Mouse (Mus musculus): ENCODE data around the gene Loxl3. TPM values are rescaled to one million over a fixed set of nuclear protein-coding genes. Genes with fewer than 3 reads are reported as not detected.

Loxl3 gene
- polyA plus RNA-seq, 1 experiment = 0.01 TPM

GRCm38 (mm10) chr6:83034463-83035055 is 586 bp downstream of the Loxl3 start:
- peaks cover 25% of the 10 kb centered on the region for H3K27me3 ChIP-seq (ENCODE audit: control insufficient read depth)
- H3K36me3 ChIP-seq (ENCODE audit: control insufficient read depth) = peaks cover 32% of the 10 kb centered on the region
- H3K4me3 ChIP-seq (replicated peaks) = peak overlapping the region; percentile 74
- peaks cover 88% of the 10 kb centered on the region for H3K4me1 ChIP-seq (ENCODE audit: control insufficient read depth)
- no peaks in the 10 kb centered on the region for H3K9me3 ChIP-seq (ENCODE audit: control insufficient read depth, low read length)
- TF ChIP-seq GATA1 (IDR thresholded peaks at IDR 0.05; ENCODE audit: low read length) (no peak), TAL1 (IDR thresholded peaks at IDR 0.05; ENCODE audit: low read length) (no peak)

GRCm38 (mm10) chr6:83037188-83037587 is 3.2 kb downstream of the Loxl3 start:
- H3K9me3 ChIP-seq (ENCODE audit: control insufficient read depth, low read length) = no peaks in the 10 kb centered on the region
- H3K36me3 ChIP-seq (ENCODE audit: control insufficient read depth) = peaks cover 5% of the 10 kb centered on the region
- peaks cover 22% of the 10 kb centered on the region for H3K27me3 ChIP-seq (ENCODE audit: control insufficient read depth)
- TF ChIP-seq GATA1 (IDR thresholded peaks at IDR 0.05; ENCODE audit: low read length) (no peak), TAL1 (IDR thresholded peaks at IDR 0.05; ENCODE audit: low read length) (no peak)
- H3K4me1 ChIP-seq (ENCODE audit: control insufficient read depth) = peaks cover 85% of the 10 kb centered on the region
- no peak overlapping the region for H3K4me3 ChIP-seq (replicated peaks)

DNA sequence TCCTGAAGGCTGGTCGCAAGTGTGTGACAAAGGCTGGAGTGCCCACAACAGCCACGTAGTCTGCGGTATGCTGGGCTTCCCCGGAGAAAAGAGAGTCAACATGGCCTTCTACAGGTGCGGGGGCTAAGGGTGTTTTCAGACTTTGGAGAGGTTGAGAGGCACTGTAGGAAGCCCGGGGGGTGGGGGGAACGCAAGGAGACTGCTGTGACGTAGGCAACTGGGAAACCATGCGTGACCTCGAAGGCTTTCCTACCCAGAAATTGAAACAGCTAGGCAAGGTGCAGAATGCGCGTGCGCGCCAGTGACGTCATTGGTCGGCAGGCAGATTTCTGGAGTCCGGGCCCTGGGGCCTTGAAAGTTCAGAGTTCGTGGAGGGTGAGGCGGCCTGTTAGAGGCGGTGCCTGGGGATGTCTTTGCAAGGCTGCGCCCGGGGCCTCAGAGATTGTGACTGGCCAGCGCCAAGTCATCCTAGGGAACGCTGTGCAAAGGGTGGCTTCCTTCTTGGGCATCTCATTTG is 4.6 kb downstream of the Loxl3 start:
- Histone ChIP-seq H3K4me3 (replicated peaks) (peak overlapping the region; percentile 37), H3K27me3 (ENCODE audit: control insufficient read depth) (peaks cover 22% of the 10 kb centered on the region), H3K9me3 (ENCODE audit: control insufficient read depth, low read length) (no peaks in the 10 kb centered on the region), H3K36me3 (ENCODE audit: control insufficient read depth) (no peaks in the 10 kb centered on the region), H3K4me1 (ENCODE audit: control insufficient read depth) (peaks cover 82% of the 10 kb centered on the region)
- TF ChIP-seq GATA1 (IDR thresholded peaks at IDR 0.05; ENCODE audit: low read length) = peak; percentile 30; the same call in 1 of the 2 replicates
- TF ChIP-seq TAL1 (IDR thresholded peaks at IDR 0.05; ENCODE audit: low read length) = 0 out of 3 replicates have a peak, but pooled peaks have one; percentile 35

GRCm38 (mm10) chr6:83040601-83041000 is 6.6 kb downstream of the Loxl3 start:
- Histone ChIP-seq H3K36me3 (ENCODE audit: control insufficient read depth) (no peaks in the 10 kb centered on the region), H3K4me1 (ENCODE audit: control insufficient read depth) (peaks cover 73% of the 10 kb centered on the region)

GRCm38 (mm10) chr6:83043561-83043960 is 9.6 kb downstream of the Loxl3 start:
- Histone ChIP-seq H3K4me3 (replicated peaks) (no peak overlapping the region), H3K27me3 (ENCODE audit: control insufficient read depth) (peaks cover 2% of the 10 kb centered on the region), H3K36me3 (ENCODE audit: control insufficient read depth) (peaks cover 1% of the 10 kb centered on the region; the same call in 1 of the 2 replicates), H3K4me1 (ENCODE audit: control insufficient read depth) (peaks cover 67% of the 10 kb centered on the region), H3K9me3 (ENCODE audit: control insufficient read depth, low read length) (no peaks in the 10 kb centered on the region)
- TF ChIP-seq TAL1 (IDR thresholded peaks at IDR 0.05; ENCODE audit: low read length) = no peak
- no peak for TF ChIP-seq GATA1 (IDR thresholded peaks at IDR 0.05; ENCODE audit: low read length)

More at GRCm38 (mm10) chr6:83040601-83041000, 6.6 kb downstream of the Loxl3 start:
- no peaks in the 10 kb centered on the region for H3K9me3 ChIP-seq (ENCODE audit: control insufficient read depth, low read length)
- TF ChIP-seq GATA1 (IDR thresholded peaks at IDR 0.05; ENCODE audit: low read length) (no peak), TAL1 (IDR thresholded peaks at IDR 0.05; ENCODE audit: low read length) (no peak)
- peaks cover 5% of the 10 kb centered on the region for H3K27me3 ChIP-seq (ENCODE audit: control insufficient read depth)
- H3K4me3 ChIP-seq (replicated peaks) = no peak overlapping the region

DNA sequence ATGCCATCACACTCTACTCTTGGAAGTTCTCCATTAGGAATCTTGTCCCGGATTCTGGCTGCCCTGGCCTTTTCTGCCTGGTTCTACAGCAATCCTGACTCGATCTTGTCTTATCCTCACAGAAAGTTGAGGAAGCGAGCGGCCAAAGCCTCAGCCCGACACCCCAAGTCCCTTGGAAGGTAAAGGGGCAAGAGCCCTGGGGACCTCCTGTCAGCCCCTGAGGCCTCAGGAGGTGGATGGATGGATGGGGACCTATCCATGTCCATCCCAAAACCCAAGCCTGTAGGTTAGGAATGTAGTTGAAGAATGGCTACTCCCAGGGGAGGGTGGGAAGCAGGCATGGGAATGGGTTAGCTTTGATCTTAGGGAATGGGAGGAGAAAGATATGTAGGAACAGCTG is 10.0 kb downstream of the Loxl3 start:
- no peak overlapping the region for H3K4me3 ChIP-seq (replicated peaks)
- TF ChIP-seq TAL1 (IDR thresholded peaks at IDR 0.05; ENCODE audit: low read length) (no peak), GATA1 (IDR thresholded peaks at IDR 0.05; ENCODE audit: low read length) (no peak)
- no peaks in the 10 kb centered on the region for H3K9me3 ChIP-seq (ENCODE audit: control insufficient read depth, low read length)
- peaks cover 67% of the 10 kb centered on the region for H3K4me1 ChIP-seq (ENCODE audit: control insufficient read depth)
- H3K27me3 ChIP-seq (ENCODE audit: control insufficient read depth) = peaks cover 2% of the 10 kb centered on the region
- H3K36me3 ChIP-seq (ENCODE audit: control insufficient read depth) = peaks cover 2% of the 10 kb centered on the region; the same call in 1 of the 2 replicates

GRCm38 (mm10) chr6:83044742-83045141 is 10.8 kb downstream of the Loxl3 start:
- Histone ChIP-seq H3K4me3 (replicated peaks) (no peak overlapping the region), H3K36me3 (ENCODE audit: control insufficient read depth) (peaks cover 8% of the 10 kb centered on the region), H3K27me3 (ENCODE audit: control insufficient read depth) (peaks cover 2% of the 10 kb centered on the region), H3K9me3 (ENCODE audit: control insufficient read depth, low read length) (no peaks in the 10 kb centered on the region), H3K4me1 (ENCODE audit: control insufficient read depth) (peaks cover 66% of the 10 kb centered on the region)
- no peak for TF ChIP-seq GATA1 (IDR thresholded peaks at IDR 0.05; ENCODE audit: low read length)
- no peak for TF ChIP-seq TAL1 (IDR thresholded peaks at IDR 0.05; ENCODE audit: low read length)

- no peak overlapping the region for H3K4me3 ChIP-seq (replicated peaks)
- H3K9me3 ChIP-seq (ENCODE audit: control insufficient read depth, low read length) = no peaks in the 10 kb centered on the region
- peaks cover 46% of the 10 kb centered on the region for H3K36me3 ChIP-seq (ENCODE audit: control insufficient read depth)
- peaks cover 2% of the 10 kb centered on the region for H3K27me3 ChIP-seq (ENCODE audit: control insufficient read depth)
- H3K4me1 ChIP-seq (ENCODE audit: control insufficient read depth) = peaks cover 72% of the 10 kb centered on the region
- no peak for TF ChIP-seq TAL1 (IDR thresholded peaks at IDR 0.05; ENCODE audit: low read length)
- TF ChIP-seq GATA1 (IDR thresholded peaks at IDR 0.05; ENCODE audit: low read length) = no peak
Measured at GRCm38 (mm10) chr6:83049367-83049766, 15.4 kb downstream of the Loxl3 start.

DNA sequence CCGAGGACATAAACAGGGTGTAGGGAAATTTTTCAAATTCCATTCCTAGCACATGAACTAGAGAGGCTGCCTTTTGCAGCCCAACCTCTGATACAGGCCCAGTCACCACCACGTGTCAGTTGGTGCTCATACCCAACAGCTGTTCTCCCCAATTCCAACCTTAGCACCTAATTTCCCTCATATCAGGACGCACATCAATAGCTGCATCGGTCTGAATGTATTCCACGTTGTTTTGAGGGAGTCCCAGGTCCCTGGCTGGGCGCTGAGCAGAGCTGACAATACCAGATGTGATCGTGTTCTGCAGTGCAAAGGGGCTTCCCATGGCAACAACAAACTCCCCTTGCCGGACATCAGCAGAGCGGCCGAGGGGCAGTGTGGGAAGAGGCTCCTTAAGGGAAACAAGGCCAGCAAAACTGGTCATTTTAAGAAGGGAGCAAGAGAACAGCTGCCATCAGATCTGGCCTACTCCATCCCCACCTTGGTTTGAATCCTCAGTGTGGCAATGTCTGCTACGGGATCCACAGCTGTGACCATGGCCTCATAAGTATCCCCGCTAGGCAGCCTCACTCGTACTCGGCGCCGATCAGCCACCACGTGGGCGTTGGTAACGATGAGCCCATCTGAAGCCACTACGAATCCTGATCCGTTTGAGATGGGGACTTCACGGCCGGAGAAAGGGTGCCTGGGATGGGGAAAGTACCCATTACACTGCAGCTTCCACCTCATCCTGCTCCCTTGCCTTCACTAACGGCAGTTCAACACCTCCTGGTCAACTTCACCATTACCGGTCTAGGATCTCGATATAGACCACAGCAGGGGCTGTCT is 19.4 kb downstream of the Loxl3 start:
- TF ChIP-seq GATA1 (IDR thresholded peaks at IDR 0.05; ENCODE audit: low read length) (no peak), TAL1 (IDR thresholded peaks at IDR 0.05; ENCODE audit: low read length) (no peak)
- Histone ChIP-seq H3K9me3 (ENCODE audit: control insufficient read depth, low read length) (no peaks in the 10 kb centered on the region), H3K4me3 (replicated peaks) (peak overlapping the region; percentile 81), H3K4me1 (ENCODE audit: control insufficient read depth) (peaks cover 83% of the 10 kb centered on the region), H3K27me3 (ENCODE audit: control insufficient read depth) (no peaks in the 10 kb centered on the region), H3K36me3 (ENCODE audit: control insufficient read depth) (peaks cover 79% of the 10 kb centered on the region)

All from erythroblast, embryonic 14.5 days (primary cell).